Mouse (Mus musculus): ENCODE data around the gene Snx29. TPM values are rescaled to one million over a fixed set of nuclear protein-coding genes. Genes with fewer than 3 reads are reported as not detected.
"Not testable (repeated sequence)": the region's sequence is repeated elsewhere in the genome, so short reads cannot be mapped to it uniquely, and the experiment has no call there.

The Snx29 gene
- 19.0 and 19.2 TPM in 2 replicates for polyA plus RNA-seq (2016; fragmentation: Nextera tagmentation; extraction: Ambion mirVana)

- Histone ChIP-seq H3K4me3 (peak within 1 kb of the TSS; percentile 74), H3K4me2 (replicated peaks) (peak within 1 kb of the TSS; percentile 86), H3K9ac (peak within 1 kb of the TSS; percentile 90), H3K36me3 (no peaks in the 10 kb centered on the region), H3K9me3 (replicated peaks) (no peaks in the 10 kb centered on the region), H3K27ac (peak within 1 kb of the TSS; percentile 87), H3K27me3 (no peaks in the 10 kb centered on the region), H3K4me1 (peaks cover 11% of the 10 kb centered on the region)
- ATAC-seq (ENCODE audit: low FRiP score): peak; percentile 97
- WGBS: 4% methylated on average over 61 of the region's 61 CpGs
Measured at GRCm38 (mm10) chr16:11322409-11323323, at the start of gene Snx29. Gene Snx29, plus strand, starts transcription at chr16:11322908.

DNA sequence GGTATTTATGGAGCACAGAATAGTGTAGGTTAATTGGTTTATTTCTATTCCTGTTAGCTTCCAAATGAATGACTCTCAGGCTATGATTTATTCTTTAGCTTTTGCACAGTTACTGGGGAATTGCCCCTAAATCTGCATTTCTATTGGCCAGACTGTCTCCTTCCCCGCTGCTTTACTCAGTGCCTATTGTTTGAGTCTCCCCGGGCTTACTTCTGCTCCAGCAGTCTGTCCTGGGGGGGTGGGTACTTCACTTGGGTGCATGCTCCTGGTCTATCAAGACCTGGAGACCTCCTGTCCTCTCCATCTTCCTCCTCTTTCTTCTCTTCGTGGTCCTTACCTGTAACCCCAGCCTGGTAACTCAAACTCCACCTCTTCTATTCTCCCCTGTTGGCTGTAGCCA, 45.8 kb upstream of the Snx29 start:
- H3K4me3 ChIP-seq: no peak overlapping the region
- H3K4me2 ChIP-seq (replicated peaks): no peak overlapping the region
- WGBS: 36% methylated on average over 3 of the region's 3 CpGs
- no peaks in the 10 kb centered on the region for H3K36me3 ChIP-seq
- no peak overlapping the region for H3K9ac ChIP-seq
- ATAC-seq (ENCODE audit: low FRiP score): no peak
- H3K9me3 ChIP-seq (replicated peaks): no peaks in the 10 kb centered on the region
- H3K27ac ChIP-seq: no peak overlapping the region
- H3K4me1 ChIP-seq: no peaks in the 10 kb centered on the region
- H3K27me3 ChIP-seq: no peaks in the 10 kb centered on the region

GRCm38 (mm10) chr16:11278778-11279177, 43.9 kb upstream of the Snx29 start:
- Histone ChIP-seq H3K9ac (no peak overlapping the region), H3K36me3 (no peaks in the 10 kb centered on the region), H3K4me3 (no peak overlapping the region), H3K27ac (no peak overlapping the region), H3K27me3 (no peaks in the 10 kb centered on the region), H3K9me3 (replicated peaks) (no peaks in the 10 kb centered on the region), H3K4me1 (no peaks in the 10 kb centered on the region), H3K4me2 (replicated peaks) (no peak overlapping the region)
- ATAC-seq (ENCODE audit: low FRiP score): no peak
- 80% methylated on average over 6 of the region's 6 CpGs for WGBS

- H3K27ac ChIP-seq: no peak overlapping the region
- H3K27me3 ChIP-seq: no peaks in the 10 kb centered on the region
- ATAC-seq (ENCODE audit: low FRiP score): no peak
- no peak overlapping the region for H3K4me2 ChIP-seq (replicated peaks)
- 89% methylated on average over 5 of the region's 5 CpGs for WGBS
- H3K4me3 ChIP-seq: no peak overlapping the region
- H3K9me3 ChIP-seq (replicated peaks): no peaks in the 10 kb centered on the region
- H3K9ac ChIP-seq: no peak overlapping the region
- H3K36me3 ChIP-seq: no peaks in the 10 kb centered on the region
- no peaks in the 10 kb centered on the region for H3K4me1 ChIP-seq
Measured at GRCm38 (mm10) chr16:11282655-11283232, 40.0 kb upstream of the Snx29 start.

- no peak overlapping the region for H3K27ac ChIP-seq
- no peak overlapping the region for H3K9ac ChIP-seq
- H3K36me3 ChIP-seq: no peaks in the 10 kb centered on the region
- no peaks in the 10 kb centered on the region for H3K4me1 ChIP-seq
- no peaks in the 10 kb centered on the region for H3K27me3 ChIP-seq
- H3K9me3 ChIP-seq (replicated peaks): peaks cover 6% of the 10 kb centered on the region; the same call in 1 of the 2 replicates
- WGBS: 97% methylated on average over 2 of the region's 2 CpGs
- no peak overlapping the region for H3K4me3 ChIP-seq
- H3K4me2 ChIP-seq (replicated peaks): no peak overlapping the region
- ATAC-seq (ENCODE audit: low FRiP score): no peak
Measured at GRCm38 (mm10) chr16:11284881-11285280, 37.8 kb upstream of the Snx29 start.

DNA sequence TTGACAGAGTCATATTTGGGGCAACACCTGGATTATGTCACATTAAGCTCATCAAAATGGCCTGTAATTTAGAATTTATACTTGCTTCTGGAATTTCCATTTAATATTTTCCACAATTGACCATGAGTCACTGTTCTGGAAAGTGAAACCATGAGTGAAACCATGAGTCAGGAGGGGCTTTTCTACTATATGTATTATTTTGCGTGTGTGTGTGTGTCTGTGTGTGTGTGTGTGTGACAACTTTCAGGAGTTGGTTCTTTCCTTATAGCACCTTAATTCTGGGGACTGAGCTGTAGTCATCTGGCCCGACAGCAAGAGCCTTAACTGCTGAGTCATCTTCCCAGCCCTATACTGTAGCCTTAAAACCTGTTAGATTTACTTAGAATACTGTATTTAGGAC, 36.8 kb upstream of the Snx29 start:
- no peak for ATAC-seq (ENCODE audit: low FRiP score)
- Histone ChIP-seq H3K9ac (no peak overlapping the region), H3K4me3 (no peak overlapping the region), H3K27ac (no peak overlapping the region), H3K9me3 (replicated peaks) (peaks cover 6% of the 10 kb centered on the region; the same call in 1 of the 2 replicates), H3K27me3 (no peaks in the 10 kb centered on the region), H3K4me1 (no peaks in the 10 kb centered on the region), H3K4me2 (replicated peaks) (no peak overlapping the region), H3K36me3 (no peaks in the 10 kb centered on the region)
- WGBS: 96% methylated on average over 2 of the region's 2 CpGs

- 89% methylated on average over 8 of the region's 8 CpGs for WGBS
- ATAC-seq (ENCODE audit: low FRiP score); H3K4me2 ChIP-seq (replicated peaks); H3K27ac ChIP-seq; H3K9me3 ChIP-seq (replicated peaks); H3K9ac ChIP-seq; H3K4me3 ChIP-seq; H3K4me1 ChIP-seq; H3K36me3 ChIP-seq; H3K27me3 ChIP-seq: not testable (repeated sequence)
Measured at GRCm38 (mm10) chr16:11288873-11289272, 33.8 kb upstream of the Snx29 start.

DNA sequence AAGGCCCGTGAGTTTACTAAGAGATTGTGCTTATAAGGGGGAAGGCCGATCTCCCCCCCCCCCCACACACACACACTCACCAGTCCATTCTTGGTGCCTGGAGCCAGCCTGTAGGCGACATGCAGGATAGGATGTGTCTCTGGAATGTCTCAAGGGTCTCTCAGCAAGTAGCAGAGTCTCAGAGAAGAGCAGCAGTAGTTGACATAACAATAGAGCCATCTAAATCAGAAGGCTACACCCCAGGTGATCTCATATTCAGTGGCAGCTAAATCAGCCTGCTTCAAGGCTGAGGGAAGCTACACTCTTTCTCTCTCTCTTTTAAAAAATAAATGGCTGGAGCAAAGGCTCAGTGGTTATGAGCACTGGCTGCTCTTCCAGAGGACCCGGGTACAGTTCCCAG, 27.1 kb upstream of the Snx29 start:
- H3K9ac ChIP-seq; H3K27ac ChIP-seq; H3K4me3 ChIP-seq; H3K4me2 ChIP-seq (replicated peaks); ATAC-seq (ENCODE audit: low FRiP score); H3K9me3 ChIP-seq (replicated peaks); H3K4me1 ChIP-seq; H3K36me3 ChIP-seq; H3K27me3 ChIP-seq: not testable (repeated sequence)
- 71% methylated on average over 4 of the region's 4 CpGs for WGBS

- H3K27ac ChIP-seq; H3K4me2 ChIP-seq (replicated peaks); ATAC-seq (ENCODE audit: low FRiP score); H3K9me3 ChIP-seq (replicated peaks); H3K9ac ChIP-seq; H3K4me3 ChIP-seq; H3K27me3 ChIP-seq; H3K36me3 ChIP-seq; H3K4me1 ChIP-seq: not testable (repeated sequence)
- WGBS: 61% methylated on average over 1 of the region's 1 CpGs
Measured at GRCm38 (mm10) chr16:11297700-11298099, 25.0 kb upstream of the Snx29 start.

- Histone ChIP-seq H3K27me3 (no peaks in the 10 kb centered on the region), H3K9me3 (replicated peaks) (no peaks in the 10 kb centered on the region), H3K4me3 (no peak overlapping the region), H3K4me2 (replicated peaks) (no peak overlapping the region), H3K9ac (no peak overlapping the region), H3K4me1 (no peaks in the 10 kb centered on the region), H3K27ac (no peak overlapping the region), H3K36me3 (no peaks in the 10 kb centered on the region)
- ATAC-seq (ENCODE audit: low FRiP score): no peak
Measured at GRCm38 (mm10) chr16:11303741-11304140, 19.0 kb upstream of the Snx29 start.

- H3K4me2 ChIP-seq (replicated peaks): no peak overlapping the region
Measured at GRCm38 (mm10) chr16:11305531-11305930, 17.2 kb upstream of the Snx29 start.

GRCm38 (mm10) chr16:11313512-11313911, 9.2 kb upstream of the Snx29 start, which contains the start of gene Tnfrsf17:
Gene Tnfrsf17, plus strand, starts transcription at chr16:11313812.
- 78% methylated on average over 7 of the region's 7 CpGs for WGBS
- Histone ChIP-seq H3K4me2 (replicated peaks) (no peak within 1 kb of the TSS), H3K27me3 (no peaks in the 10 kb centered on the region), H3K4me1 (no peaks in the 10 kb centered on the region), H3K9me3 (replicated peaks) (no peaks in the 10 kb centered on the region), H3K4me3 (no peak within 1 kb of the TSS), H3K27ac (no peak within 1 kb of the TSS), H3K9ac (no peak within 1 kb of the TSS), H3K36me3 (no peaks in the 10 kb centered on the region)
- no peak for ATAC-seq (ENCODE audit: low FRiP score)

More at GRCm38 (mm10) chr16:11305531-11305930, 17.2 kb upstream of the Snx29 start:
- H3K4me1 ChIP-seq: no peaks in the 10 kb centered on the region
- no peaks in the 10 kb centered on the region for H3K9me3 ChIP-seq (replicated peaks)
- no peaks in the 10 kb centered on the region for H3K36me3 ChIP-seq
- 95% methylated on average over 2 of the region's 2 CpGs for WGBS
- no peaks in the 10 kb centered on the region for H3K27me3 ChIP-seq
- H3K27ac ChIP-seq: no peak overlapping the region
- no peak overlapping the region for H3K9ac ChIP-seq
- ATAC-seq (ENCODE audit: low FRiP score): no peak
- H3K4me3 ChIP-seq: no peak overlapping the region
